Mouse (Mus musculus) E14TG2a.4 (cell line): ENCODE data around the gene Rhox7a.
"Not testable (repeated sequence)": the region's sequence is repeated elsewhere in the genome, so short reads cannot be mapped to it uniquely, and the experiment has no call there.

ENCODE experiments used
- H3K27me3 ChIP-seq: 2 replicates; pipeline ENCODE4 v1.6.1; 2014; ENCODE audit warnings: low read length, control low read depth; ENCODE audit not compliant: insufficient read depth
- H3K36me3 ChIP-seq: 2 replicates; pipeline ENCODE4 v1.6.1; 2014; ENCODE audit warnings: low read length, control low read depth; ENCODE audit not compliant: insufficient read depth
- H3K4me1 ChIP-seq: replicated peaks from 2 replicates; pipeline ENCODE4 v1.6.1; 2014; ENCODE audit warnings: low read depth, low read length, control low read depth
- H3K4me3 ChIP-seq: replicated peaks from 2 replicates; pipeline ENCODE4 v1.5.1; 2014; ENCODE audit warnings: mild to moderate bottlenecking, low read length
- H3K9me3 ChIP-seq: 2 replicates; pipeline ENCODE4 v1.6.1; 2014; ENCODE audit warnings: low read length, control low read depth
- CTCF ChIP-seq: conservative IDR thresholded peaks from 2 replicates; pipeline ENCODE4 v1.5.1; 2014; ENCODE audit warnings: low read length
- NANOG ChIP-seq: IDR thresholded peaks from 2 replicates; pipeline ENCODE4 v1.6.1; 2014; ENCODE audit warnings: borderline replicate concordance, low read length, mixed read lengths
- POU5F1 ChIP-seq: IDR thresholded peaks from 2 replicates; pipeline ENCODE4 v1.6.1; 2014; ENCODE audit warnings: low read length, borderline replicate concordance

Rhox7a gene

GRCm38 (mm10) chrX:37831386-37831785, at the start of gene Rhox7a:
Rhox7a (plus strand) TSS chrX:37831686.
- not testable (repeated sequence) for H3K4me1 ChIP-seq, H3K36me3 ChIP-seq, H3K4me3 ChIP-seq, H3K27me3 ChIP-seq, H3K9me3 ChIP-seq

- peak; percentile 48 for TF ChIP-seq CTCF
- TF ChIP-seq POU5F1 = no peak
- TF ChIP-seq NANOG = no peak
- Histone ChIP-seq H3K36me3 (no peaks in the 10 kb centered on the region; the same call in 1 of the 2 replicates), H3K9me3 (no peaks in the 10 kb centered on the region), H3K27me3 (no peaks in the 10 kb centered on the region), H3K4me1 (peaks cover 23% of the 10 kb centered on the region), H3K4me3 (no peak overlapping the region)
Observed at GRCm38 (mm10) chrX:37807286-37808080, 24.0 kb upstream of the Rhox7a start.

GRCm38 (mm10) chrX:37809396-37809795, 22.1 kb upstream of the Rhox7a start:
- peaks cover 23% of the 10 kb centered on the region for H3K4me1 ChIP-seq
- no peak for TF ChIP-seq CTCF
- no peak for TF ChIP-seq POU5F1
- TF ChIP-seq NANOG = no peak
- no peaks in the 10 kb centered on the region for H3K9me3 ChIP-seq
- no peaks in the 10 kb centered on the region; the same call in 1 of the 2 replicates for H3K36me3 ChIP-seq
- H3K4me3 ChIP-seq = no peak overlapping the region
- H3K27me3 ChIP-seq = no peaks in the 10 kb centered on the region

GRCm38 (mm10) chrX:37811179-37811578, 20.3 kb upstream of the Rhox7a start:
- peaks cover 23% of the 10 kb centered on the region for H3K4me1 ChIP-seq
- H3K4me3 ChIP-seq = no peak overlapping the region
- H3K9me3 ChIP-seq = no peaks in the 10 kb centered on the region
- no peaks in the 10 kb centered on the region for H3K36me3 ChIP-seq
- H3K27me3 ChIP-seq = no peaks in the 10 kb centered on the region
- TF ChIP-seq POU5F1 = no peak
- TF ChIP-seq CTCF = peak; percentile 84

GRCm38 (mm10) chrX:37815665-37816064, 15.8 kb upstream of the Rhox7a start:
- H3K27me3 ChIP-seq = no peaks in the 10 kb centered on the region
- no peak overlapping the region for H3K4me3 ChIP-seq
- H3K36me3 ChIP-seq = no peaks in the 10 kb centered on the region
- no peaks in the 10 kb centered on the region for H3K4me1 ChIP-seq
- no peaks in the 10 kb centered on the region for H3K9me3 ChIP-seq
- no peak for TF ChIP-seq POU5F1
- 0 out of 2 replicates have a peak, but pooled peaks have one; percentile 22 for TF ChIP-seq CTCF
- TF ChIP-seq NANOG = no peak

GRCm38 (mm10) chrX:37826610-37827009, 4.9 kb upstream of the Rhox7a start, which contains the start of gene Rhox6:
Rhox6 (plus strand) TSS chrX:37826910.
- not testable (repeated sequence) for H3K4me3 ChIP-seq, H3K4me1 ChIP-seq, H3K9me3 ChIP-seq, H3K27me3 ChIP-seq, H3K36me3 ChIP-seq

- no peaks in the 10 kb centered on the region for H3K9me3 ChIP-seq
- TF ChIP-seq POU5F1 = no peak
- no peak for TF ChIP-seq CTCF
- no peak for TF ChIP-seq NANOG
Observed at GRCm38 (mm10) chrX:37871641-37872040, 40.2 kb downstream of the Rhox7a start.

GRCm38 (mm10) chrX:37878844-37879243, 47.4 kb downstream of the Rhox7a start, which contains the start of gene Rhox8:
Rhox8 (minus strand) TSS chrX:37878944.
- Histone ChIP-seq H3K9me3 (no peaks in the 10 kb centered on the region), H3K4me3 (no peak within 1 kb of the TSS), H3K36me3 (no peaks in the 10 kb centered on the region), H3K4me1 (no peaks in the 10 kb centered on the region), H3K27me3 (no peaks in the 10 kb centered on the region)
- no peak for TF ChIP-seq POU5F1
- TF ChIP-seq CTCF = no peak
- no peak for TF ChIP-seq NANOG

More at GRCm38 (mm10) chrX:37871641-37872040, 40.2 kb downstream of the Rhox7a start:
- no peaks in the 10 kb centered on the region for H3K27me3 ChIP-seq
- no peaks in the 10 kb centered on the region for H3K4me1 ChIP-seq
- H3K4me3 ChIP-seq = no peak overlapping the region
- H3K36me3 ChIP-seq = no peaks in the 10 kb centered on the region
